Mouse (Mus musculus): Measurements from ENCODE around the gene Gm45808.

DNA sequence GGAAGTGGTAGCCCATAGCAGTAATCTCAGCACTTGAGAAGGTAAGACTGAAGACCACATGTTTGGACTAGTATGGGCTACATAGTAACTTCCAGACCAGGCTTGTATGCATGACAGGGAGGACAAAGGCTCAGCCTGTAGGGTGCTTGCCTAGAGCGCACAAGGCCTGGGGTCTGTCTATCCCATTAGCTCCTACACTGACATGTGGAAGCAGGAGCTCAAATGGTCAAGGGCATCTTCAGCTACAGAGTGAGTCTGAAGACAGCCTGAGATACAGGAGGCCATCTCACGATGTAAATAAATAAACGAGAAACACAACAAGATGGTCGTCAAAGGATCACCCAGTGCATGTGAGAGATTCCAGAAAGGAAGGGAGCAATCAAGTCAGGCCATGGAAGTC is 24.3 kb downstream of the Gm45808 start:
- TF ChIP-seq CTCF (IDR thresholded peaks at IDR 0.05; ENCODE audit: borderline replicate concordance, control insufficient read depth, extremely low read depth, insufficient read depth, low read length, poor library complexity), result no peak
- no peak for TF ChIP-seq POLR2A (IDR thresholded peaks at IDR 0.05; ENCODE audit: control insufficient read depth, extremely low read depth, insufficient read depth, low read length, poor library complexity)
